Mouse (Mus musculus) megakaryocyte, embryonic 14.5 days (primary cell): Measurements from ENCODE around the gene Ly6g5b.

ENCODE experiments used
- FLI1 ChIP-seq: IDR thresholded peaks from 2 replicates; pipeline ENCODE4 v1.6.1; 2012; ENCODE audit warnings: low read length, inconsistent platforms, mixed read lengths
- GATA1 ChIP-seq: IDR thresholded peaks from 3 replicates; pipeline ENCODE4 v1.6.1; 2012; ENCODE audit warnings: mixed read lengths, low read length, inconsistent platforms, borderline replicate concordance

DNA sequence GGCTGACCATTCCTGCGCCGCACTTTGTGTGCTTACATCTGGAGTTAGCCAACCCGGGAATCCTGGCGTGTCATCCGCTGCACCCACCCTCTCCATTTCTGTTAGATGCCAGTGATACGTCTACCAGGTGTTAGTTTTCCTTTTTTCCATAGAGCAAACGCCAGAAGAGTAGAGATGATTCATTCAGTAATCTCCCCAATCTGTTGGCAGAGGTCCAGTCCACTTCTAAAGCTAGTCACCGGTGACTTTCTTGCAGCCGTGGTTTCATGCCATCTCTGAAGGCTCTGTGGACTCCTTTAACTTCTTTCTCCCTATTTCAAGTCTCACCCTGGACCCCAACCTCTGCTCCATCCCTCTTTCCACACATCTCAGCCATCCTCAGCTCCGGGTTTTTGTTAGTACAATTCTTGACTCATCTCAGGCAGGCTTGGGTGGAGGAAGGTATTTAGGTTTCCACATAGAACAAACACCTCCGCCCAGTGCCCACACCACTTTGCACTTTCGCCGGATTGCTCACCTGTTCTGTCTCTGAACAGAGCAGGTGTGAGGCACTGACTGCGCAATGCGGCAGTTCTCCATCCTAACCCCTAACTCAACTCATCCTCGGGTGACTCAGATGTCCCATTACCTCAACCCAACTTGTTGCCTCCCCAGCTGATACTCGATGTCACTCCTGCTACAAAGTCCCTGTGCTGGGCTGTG, 46.9 kb downstream of the Ly6g5b start:
- TF ChIP-seq GATA1 = no peak
- no peak for TF ChIP-seq FLI1
